Mouse (Mus musculus) brain, embryonic 14.5 days (tissue): ENCODE results near the gene Prtg.

ENCODE experiments used
- CTCF ChIP-seq: fragments of 200-500 bp; IDR thresholded peaks from 2 replicates; pipeline ENCODE4 v1.5.1; 2012; ENCODE audit warnings: inconsistent platforms, mild to moderate bottlenecking, moderate library complexity, borderline replicate concordance; ENCODE audit not compliant: insufficient read depth, insufficient read length; ENCODE audit errors: extremely low read depth
- POLR2A ChIP-seq: fragments of 200-500 bp; IDR thresholded peaks from 2 replicates; pipeline ENCODE4 v1.6.1; 2012; ENCODE audit warnings: mild to moderate bottlenecking, inconsistent platforms, borderline replicate concordance; ENCODE audit not compliant: poor library complexity, insufficient read depth, insufficient read length, severe bottlenecking; ENCODE audit errors: extremely low read depth

DNA sequence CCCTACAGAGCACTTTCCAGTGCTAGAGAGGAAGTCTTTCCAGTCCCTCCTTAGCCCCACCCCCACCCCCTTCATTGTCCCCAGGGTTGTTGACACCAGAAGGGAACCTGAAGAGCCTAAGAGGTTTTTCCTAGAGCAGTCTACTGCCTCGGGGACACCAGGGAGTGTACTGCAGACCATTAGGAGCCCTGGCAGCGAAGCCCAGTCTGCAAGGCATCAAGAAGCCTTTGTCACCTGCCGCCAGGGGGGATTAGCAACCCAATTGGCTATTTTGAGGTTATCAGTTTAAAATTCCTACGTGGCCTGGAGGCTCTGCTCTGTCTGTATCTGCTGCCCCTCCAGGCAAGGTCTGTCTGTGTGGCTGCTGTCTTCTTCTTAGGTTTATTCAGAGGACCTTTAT is 26.9 kb upstream of the Prtg start:
- no peak for TF ChIP-seq POLR2A
- no peak for TF ChIP-seq CTCF
